Mouse (Mus musculus) testis, adult 2 months (tissue): ENCODE measurements around the gene Gmfg.

Experiments
- CTCF ChIP-seq: fragments of 200-500 bp; IDR thresholded peaks from 2 replicates; pipeline ENCODE4 v1.5.1; 2012; ENCODE audit warnings: low read depth, mild to moderate bottlenecking, inconsistent platforms, low read length, moderate library complexity; ENCODE audit not compliant: control insufficient read depth, insufficient read depth, insufficient replicate concordance
- POLR2A ChIP-seq: fragments of 200-500 bp; IDR thresholded peaks from 2 replicates; pipeline ENCODE4 v1.6.1; 2012; ENCODE audit warnings: low read depth, mild to moderate bottlenecking, inconsistent platforms, low read length, moderate library complexity; ENCODE audit not compliant: control insufficient read depth

- TF ChIP-seq POLR2A (no peak), CTCF (no peak)
Measured at GRCm38 (mm10) chr7:28442688-28443087, 5.4 kb downstream of the Gmfg start.
